Mouse (Mus musculus): Measurements from ENCODE around the gene Ccdc182.

The Ccdc182 gene

DNA sequence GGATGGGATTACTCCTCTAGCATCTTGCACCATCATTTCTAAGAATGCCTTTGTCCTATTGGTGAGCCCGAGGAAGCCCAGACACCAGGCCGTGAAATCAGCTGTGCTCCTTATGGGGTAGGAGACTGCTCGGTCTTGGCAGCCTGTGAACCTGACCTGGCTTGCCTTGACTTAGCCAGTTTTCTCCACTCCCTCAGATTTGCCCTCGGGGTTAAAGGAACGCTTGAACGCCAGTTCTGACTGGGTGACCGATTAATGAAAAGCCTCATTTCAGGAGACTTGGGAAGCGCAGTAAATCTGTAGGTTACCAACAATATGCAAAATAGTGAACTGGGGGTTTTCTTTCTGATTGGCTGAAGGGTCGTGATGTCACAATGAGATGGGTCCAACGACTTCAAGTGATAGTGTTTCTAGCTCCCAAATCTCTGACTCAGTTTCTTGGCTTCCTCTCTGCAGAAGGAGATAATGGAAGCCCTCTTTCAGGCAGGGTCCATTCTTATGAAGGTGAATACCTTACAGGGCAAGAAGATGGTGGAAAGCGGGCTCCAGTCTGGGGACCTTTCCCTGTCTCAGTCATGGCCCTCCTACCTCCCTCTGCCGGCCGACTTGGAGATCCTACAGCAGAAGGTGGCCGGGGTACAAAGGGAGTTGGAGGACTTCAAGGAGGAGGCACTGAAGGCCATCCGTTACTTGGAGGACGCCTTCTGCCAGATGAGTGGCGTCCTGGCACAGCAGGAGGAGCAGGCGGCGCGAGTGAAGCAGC, at the start of gene Ccdc182:
Gene Ccdc182 (plus strand): TSS at position 428 of the 763 bp plus-strand sequence.
- no peak for DNase-seq

GRCm38 (mm10) chr11:88245581-88246170, 48.2 kb upstream of the Ccdc182 start:
- DNase-seq: no peak

GRCm38 (mm10) chr11:88248636-88249035, 45.2 kb upstream of the Ccdc182 start:
- DNase-seq: no peak

GRCm38 (mm10) chr11:88250568-88250967, 43.3 kb upstream of the Ccdc182 start:
- no peak for DNase-seq

DNA sequence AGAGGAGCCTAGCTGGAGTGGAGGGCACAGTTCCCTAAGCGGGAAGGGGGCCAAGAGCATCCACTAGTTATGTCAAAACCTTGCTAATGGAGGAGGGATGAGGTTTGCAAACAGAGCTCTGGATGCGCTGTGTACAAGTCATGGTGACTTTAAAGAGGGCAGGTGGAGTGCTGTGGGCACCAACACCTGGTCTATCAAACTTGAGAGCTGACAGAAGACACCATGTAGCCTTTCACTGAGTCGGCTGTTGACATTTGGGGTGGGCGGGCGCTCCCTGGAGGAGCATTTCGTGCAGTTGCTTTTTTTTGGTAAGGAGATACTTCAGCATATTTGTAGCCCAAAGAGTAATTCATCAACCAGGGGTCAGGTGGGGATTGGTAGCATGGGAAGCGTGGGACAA, 42.6 kb upstream of the Ccdc182 start:
- DNase-seq: no peak

DNA sequence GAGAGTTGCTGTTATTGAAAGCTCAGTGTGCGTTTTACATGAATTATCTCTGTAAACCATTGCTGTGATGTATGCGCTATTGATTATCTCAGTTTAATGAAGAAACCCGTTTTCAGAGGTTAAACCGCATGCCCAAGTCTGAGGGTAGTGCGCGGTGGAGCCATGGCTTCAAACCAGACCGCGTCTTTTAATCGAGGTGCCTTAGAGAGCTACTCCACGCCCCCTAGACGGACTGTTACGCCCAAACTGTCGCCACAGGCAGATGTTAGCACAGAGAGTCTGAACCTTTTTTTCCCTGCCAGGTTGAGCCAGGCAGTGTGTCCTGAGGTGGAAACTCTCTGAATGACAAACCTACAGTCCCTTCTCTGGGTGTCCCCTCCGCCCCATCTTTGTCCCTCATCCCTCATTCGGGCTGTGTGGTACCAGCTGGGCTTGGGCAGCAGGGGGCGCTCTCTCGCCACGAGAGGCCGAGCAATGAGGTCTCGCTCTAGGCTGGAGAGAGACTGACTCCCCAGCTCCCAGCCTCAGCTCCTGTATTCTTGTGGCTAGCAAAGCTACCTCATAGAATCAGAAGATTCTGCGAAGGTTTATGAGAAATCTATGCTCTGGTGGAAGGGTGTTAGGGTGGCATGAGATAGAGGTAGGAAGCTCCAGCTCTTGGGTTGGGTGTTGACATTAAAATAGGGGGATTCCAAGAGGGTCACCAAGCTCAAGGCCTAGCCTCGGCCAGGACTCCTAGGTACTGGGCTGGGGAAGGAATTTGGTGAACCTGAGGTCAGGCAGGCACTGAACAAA, 41.7 kb upstream of the Ccdc182 start:
- peak; percentile 95 to 97 for DNase-seq

- DNase-seq: peak; percentile 56
These were observed 40.9 kb upstream of the Ccdc182 start for GRCm38 (mm10) chr11:88252767-88253513.

DNA sequence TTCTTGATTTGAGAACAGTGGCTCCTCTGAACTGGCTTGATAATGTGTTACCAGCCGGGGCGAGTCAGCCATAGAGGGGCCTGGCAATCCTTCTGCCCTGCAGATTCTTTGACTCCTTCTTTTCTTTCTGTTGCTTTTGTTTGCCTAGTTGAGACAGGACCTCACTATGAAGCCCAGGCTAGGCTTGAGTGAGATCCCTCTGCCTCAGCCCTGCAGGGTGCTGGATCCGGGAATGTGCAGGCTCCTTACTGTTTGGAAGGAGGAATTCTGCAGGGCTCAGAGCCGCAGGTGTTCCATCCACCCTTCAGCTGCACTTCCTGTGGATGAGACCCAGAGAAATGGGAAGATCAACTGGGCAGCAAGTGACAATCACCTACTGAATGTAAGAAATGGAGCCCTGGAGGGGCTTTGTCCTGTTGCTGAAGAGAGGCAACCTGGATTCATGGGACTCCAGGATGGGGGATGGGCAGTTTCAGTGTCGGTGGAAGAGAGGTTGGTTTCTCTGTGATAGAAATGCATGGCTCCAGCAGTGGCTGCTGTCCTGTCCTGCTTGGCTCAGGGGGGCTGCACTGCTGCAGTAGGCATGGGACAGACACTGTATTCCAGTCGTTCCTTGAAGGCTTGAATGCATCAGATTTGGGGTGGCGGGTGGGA, 40.2 kb upstream of the Ccdc182 start:
- DNase-seq: peak; percentile 35 to 48

DNA sequence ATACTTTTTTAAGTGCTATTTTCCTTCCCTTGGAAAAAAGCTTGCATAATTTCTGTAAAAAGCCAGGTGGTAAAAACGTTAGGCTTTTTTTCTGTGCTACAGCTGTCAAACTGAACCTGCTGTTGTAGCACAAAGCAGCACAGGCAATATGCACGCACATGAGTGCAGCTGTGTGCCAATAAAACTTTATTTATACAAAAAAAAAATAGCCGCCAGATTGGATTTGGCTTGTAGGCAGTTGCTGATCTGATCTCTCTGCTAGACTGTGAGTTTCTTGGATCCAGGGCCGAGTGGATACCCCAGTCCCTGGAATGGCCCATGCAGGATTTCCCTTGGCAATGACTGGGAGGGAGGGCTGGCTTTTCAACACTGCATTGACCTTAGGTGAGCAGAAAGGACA, 36.2 kb upstream of the Ccdc182 start:
- no peak for DNase-seq

DNA sequence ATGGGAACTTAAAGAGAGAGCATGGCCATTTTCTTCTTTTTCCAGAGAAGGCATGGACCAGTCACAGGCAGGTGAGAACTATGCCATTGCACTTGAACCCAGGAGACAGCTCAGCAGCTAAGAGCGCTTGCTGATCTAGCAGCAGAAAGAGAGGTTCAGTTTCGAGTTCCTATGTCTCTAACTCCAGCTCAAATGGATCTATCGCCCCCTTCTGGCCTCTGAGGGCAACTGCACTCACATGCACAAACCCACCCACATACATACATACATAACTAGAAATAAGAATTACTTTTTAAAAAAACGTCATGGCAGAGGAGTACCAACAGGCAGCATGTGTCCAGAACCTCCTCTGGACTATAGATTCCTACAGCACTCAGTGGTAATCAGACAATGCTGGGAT, 35.6 kb upstream of the Ccdc182 start:
- DNase-seq: no peak

- DNase-seq: no peak
These were observed 33.4 kb upstream of the Ccdc182 start for GRCm38 (mm10) chr11:88260463-88260862.

DNA sequence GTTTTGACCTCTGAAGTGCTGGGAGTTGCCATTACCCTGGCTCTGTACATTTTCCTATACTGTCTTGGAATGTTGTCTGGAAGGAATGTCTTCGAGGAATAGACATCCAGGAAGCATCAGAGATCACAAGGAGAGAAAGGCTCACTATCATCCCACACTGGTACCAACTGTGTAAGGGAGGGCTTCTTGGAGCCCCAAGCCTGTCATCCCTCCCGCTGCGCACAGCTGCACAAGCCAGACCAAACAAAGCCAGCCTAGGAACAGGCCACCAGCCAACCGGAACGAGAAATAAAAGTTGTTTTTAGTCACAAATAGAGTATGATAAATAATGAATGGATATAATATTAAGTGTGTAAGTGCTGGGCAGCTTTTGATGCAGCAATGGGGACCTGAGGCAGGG, 29.0 kb upstream of the Ccdc182 start:
- DNase-seq: peak in 1 of 2 experiments; percentile 36

- DNase-seq: peak; percentile 48 to 68
These were observed 27.5 kb upstream of the Ccdc182 start for GRCm38 (mm10) chr11:88266311-88266710.

DNA sequence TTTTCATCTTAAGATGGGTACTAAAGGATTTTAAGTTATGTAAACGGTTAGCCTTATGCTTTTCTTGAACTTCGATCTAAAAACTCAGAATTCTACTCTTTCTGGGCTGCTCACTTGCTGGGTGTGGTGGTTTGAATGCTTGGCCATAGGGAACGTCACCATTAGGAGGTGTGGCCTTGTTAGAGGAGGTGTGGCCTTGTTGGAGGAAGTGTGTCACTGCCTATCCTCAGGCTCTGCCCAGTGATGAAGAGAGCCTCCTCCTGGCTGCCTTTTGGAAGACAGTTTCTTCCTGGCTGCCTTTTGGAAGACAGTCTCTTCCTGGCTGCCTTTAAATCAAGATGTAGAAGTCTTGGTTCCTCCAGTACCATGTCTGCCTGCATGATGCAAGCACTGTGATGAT, 22.0 kb upstream of the Ccdc182 start:
- no peak for DNase-seq

DNA sequence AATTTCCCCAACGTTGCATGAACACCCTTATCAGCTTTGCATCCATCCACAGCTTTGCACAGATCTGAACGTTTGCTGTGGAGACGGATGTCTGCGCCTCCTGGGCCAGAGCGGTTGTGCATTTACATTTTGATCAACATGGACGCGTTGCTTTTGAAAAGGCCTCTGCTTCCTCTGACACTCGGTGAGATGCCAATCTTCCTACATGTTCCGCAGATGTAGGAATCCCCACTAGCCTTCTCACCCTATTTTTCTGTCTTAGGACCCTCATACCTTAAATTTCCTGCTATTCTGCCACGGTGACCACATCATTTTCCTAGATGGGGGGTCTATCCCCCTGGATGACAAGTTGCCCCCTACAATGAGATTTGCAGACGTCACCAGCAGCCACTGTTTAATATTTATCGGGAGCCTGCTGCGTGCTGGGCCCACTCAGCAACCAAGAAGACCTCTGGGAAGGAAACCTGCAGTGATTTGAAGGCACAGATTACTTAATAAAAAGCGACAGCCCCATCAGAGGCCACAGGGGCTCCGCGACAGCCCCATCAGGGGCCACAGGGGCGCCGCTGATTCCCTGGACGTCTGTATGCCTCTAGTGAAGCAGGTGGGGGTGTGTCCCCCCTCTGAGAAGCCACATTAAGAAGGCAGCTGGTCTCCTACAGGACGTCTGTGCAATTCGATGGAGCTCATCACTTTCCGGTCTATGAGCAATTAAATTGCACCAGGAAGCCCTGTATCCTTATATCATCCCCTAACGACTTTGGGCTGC, 19.6 kb upstream of the Ccdc182 start:
- DNase-seq: no peak

GRCm38 (mm10) chr11:88274901-88275498, 18.9 kb upstream of the Ccdc182 start:
- peak; percentile 37 to 41 for DNase-seq

GRCm38 (mm10) chr11:88275949-88276348, 17.9 kb upstream of the Ccdc182 start:
- DNase-seq: no peak

DNA sequence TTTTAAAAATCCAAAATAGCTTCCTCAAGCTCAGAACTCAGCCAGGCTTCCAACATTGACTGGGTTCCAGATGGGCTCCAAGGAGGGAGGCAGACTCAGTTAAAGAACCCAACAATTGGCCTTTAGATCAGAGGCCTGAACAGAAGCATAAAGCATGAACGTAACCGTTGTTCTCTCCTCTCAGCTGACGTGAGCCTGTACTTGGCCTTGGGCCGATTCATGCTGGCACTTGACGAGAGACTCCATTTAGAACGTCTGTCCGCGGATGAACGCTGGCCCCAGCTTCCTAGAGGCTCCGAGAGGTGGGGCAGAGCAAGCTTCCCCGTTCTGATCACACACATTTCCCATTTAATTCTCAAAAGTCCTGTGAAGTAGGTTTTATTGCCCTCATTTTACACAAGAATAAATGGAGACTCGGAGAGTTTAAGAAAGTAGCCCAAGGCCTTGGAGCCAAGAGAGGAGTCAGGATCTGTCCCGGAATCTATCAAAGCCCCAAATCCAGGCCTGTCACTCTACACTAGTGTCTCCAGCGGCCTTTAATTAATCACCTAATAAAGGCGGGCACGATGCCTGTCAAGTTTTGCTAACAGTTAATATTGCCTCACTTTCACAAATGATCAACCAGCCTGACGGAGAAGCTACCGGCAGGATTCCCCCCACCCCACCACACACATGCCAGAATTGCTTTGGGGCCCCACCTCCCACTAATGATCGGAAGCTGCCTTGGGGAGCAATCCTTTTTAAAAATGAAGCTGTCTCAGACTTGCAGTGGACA, 17.1 kb upstream of the Ccdc182 start:
- peak; percentile 79 to 84 for DNase-seq

- DNase-seq: no peak
These were observed 14.9 kb upstream of the Ccdc182 start for GRCm38 (mm10) chr11:88279006-88279405.

DNA sequence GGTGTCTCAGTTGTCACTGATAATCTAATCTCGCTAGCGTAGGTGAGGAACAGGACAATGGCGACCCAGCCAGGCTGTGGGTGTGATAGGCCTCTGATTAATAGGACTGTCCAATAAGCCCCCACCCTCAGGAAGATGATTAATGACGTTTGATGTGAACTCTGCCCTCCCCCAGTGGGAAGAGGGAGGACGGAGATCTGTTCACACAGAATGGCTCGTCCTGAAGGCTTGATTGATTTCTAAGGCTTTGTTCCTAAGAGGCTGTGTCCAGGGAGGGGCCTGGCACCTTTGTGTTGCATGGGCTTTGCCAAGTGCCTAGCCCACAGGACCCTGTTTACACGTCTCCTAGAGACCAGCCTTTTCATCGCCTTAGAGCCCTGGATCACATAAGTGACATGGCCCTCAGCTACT, 13.4 kb upstream of the Ccdc182 start:
- DNase-seq: no peak
